Mouse (Mus musculus): ENCODE data around the gene Susd6.

GRCm38 (mm10) chr12:80917764-80918163 lies 127.5 kb downstream of the Susd6 start:
- TF ChIP-seq POLR2A (IDR thresholded peaks at IDR 0.05; ENCODE audit: insufficient read depth, low read length) (no peak), CTCF (IDR thresholded peaks at IDR 0.05; ENCODE audit: low read depth, low read length) (peak; percentile 98), EP300 (IDR thresholded peaks at IDR 0.05; ENCODE audit: insufficient read depth, low read depth, low read length) (no peak)

All from ES-Bruce4 (cell line).